Mouse (Mus musculus) forebrain, embryonic 16.5 days (tissue): ENCODE data around the gene Nkx1-2. TPM values are rescaled to one million over a fixed set of nuclear protein-coding genes. Genes with fewer than 3 reads are reported as not detected.

ENCODE experiments used
- ATAC-seq: fragments of 200-750 bp; cut with Nextera tagmentation; 2 replicates; pipeline ENCODE4 v1.8.0; 2017; ENCODE audit warnings: mild to moderate bottlenecking, moderate library complexity
- H3K27ac ChIP-seq: fragments of 300-500 bp; sonication (generic); 2 replicates; pipeline ENCODE4 v1.5.1; 2014; ENCODE audit warnings: low read length, control low read depth
- H3K27me3 ChIP-seq: fragments of 300-500 bp; sonication (generic); replicated peaks from 2 replicates; pipeline ENCODE4 v1.6.1; 2014; ENCODE audit warnings: low read length; ENCODE audit not compliant: control insufficient read depth, insufficient read depth
- H3K36me3 ChIP-seq: fragments of 300-500 bp; sonication (generic); 2 replicates; pipeline ENCODE4 v1.6.1; 2014; ENCODE audit not compliant: control insufficient read depth, insufficient read depth
- H3K4me1 ChIP-seq: fragments of 300-500 bp; sonication (generic); replicated peaks from 2 replicates; pipeline ENCODE4 v1.6.1; 2014; ENCODE audit warnings: low read length; ENCODE audit not compliant: control insufficient read depth, insufficient read depth
- H3K4me2 ChIP-seq: fragments of 300-500 bp; sonication (generic); 2 replicates; pipeline ENCODE4 v1.6.1; 2014; ENCODE audit warnings: mild to moderate bottlenecking, low read length, control low read depth
- H3K4me3 ChIP-seq: fragments of 300-500 bp; sonication (generic); replicated peaks from 2 replicates; pipeline ENCODE4 v1.5.1; 2014; ENCODE audit warnings: mild to moderate bottlenecking, low read length, control low read depth
- H3K9ac ChIP-seq: fragments of 300-500 bp; sonication (generic); replicated peaks from 2 replicates; pipeline ENCODE4 v1.6.1; 2014; ENCODE audit warnings: low read depth, low read length, control low read depth
- H3K9me3 ChIP-seq: fragments of 300-500 bp; sonication (generic); 2 replicates; pipeline ENCODE4 v1.6.1; 2016; ENCODE audit warnings: low read length; ENCODE audit not compliant: control insufficient read depth
- WGBS: fragments of 180-500 bp; shearing (Covaris S2); extraction: QIAGEN DNeasy Blood & Tissue Kit; methylation state at CpG from one replicate; pipeline ENCODE4 v1.1.7; 2014; 5-methylcytosine and 5-hydroxymethylcytosine counted together
- polyA plus RNA-seq: library from polyadenylated mRNA; unstranded; fragments of >200 nt; fragmentation: Nextera tagmentation; extraction: Ambion mirVana; gene quantifications from 2 replicates; pipeline ENCODE4 v1.2.1, GENCODE M21; 2015

The Nkx1-2 gene
- polyA plus RNA-seq, 1 experiment from 2014 or later = 0.11 TPM

DNA sequence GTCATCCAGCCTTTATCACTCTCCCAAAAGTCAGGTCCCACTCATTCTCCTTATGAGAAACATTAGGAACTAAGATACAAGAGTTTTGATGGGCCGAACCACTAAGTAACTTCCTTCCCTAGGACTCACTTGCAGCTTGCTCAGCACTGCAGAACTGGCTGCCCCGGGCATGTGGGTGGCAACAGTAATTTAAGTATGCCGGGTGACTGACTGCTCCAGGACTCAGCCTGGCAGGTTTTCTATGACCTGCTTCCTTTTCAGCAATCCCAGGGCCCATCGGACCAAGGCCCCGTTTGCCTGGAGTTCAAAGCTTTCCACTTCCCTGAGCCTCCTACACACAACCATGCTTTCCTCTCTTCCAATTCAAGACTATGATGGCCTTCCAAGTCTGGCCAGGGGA is 42.9 kb downstream of the Nkx1-2 start:
- Histone ChIP-seq H3K4me2 (no peak overlapping the region), H3K9ac (no peak overlapping the region), H3K36me3 (peaks cover 17% of the 10 kb centered on the region), H3K4me1 (no peaks in the 10 kb centered on the region), H3K27me3 (no peaks in the 10 kb centered on the region), H3K27ac (no peak overlapping the region), H3K4me3 (no peak overlapping the region), H3K9me3 (no peaks in the 10 kb centered on the region)
- 83% methylated on average over 5 of the region's 5 CpGs for WGBS
- no peak for ATAC-seq

DNA sequence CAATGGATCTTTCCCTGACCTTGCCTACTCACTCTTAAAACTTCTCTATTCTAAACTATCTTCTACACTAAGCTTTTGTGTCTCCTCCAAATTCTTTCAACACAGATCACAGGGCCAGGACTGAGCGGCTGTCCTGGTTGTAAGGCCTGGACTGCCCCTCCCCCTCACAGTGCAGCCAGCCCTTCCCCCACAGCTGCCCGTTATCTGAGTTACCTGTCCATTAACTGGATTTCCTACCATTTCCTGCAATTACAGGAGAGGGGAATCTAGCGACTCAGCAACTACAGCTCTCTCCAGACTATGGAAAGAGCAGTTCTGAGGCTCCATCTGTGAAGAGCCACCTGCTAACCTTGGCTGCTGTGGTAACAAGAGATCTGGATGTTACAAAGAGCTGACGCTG is 43.5 kb downstream of the Nkx1-2 start:
- no peak overlapping the region for H3K27ac ChIP-seq
- H3K36me3 ChIP-seq = peaks cover 14% of the 10 kb centered on the region
- ATAC-seq = no peak
- H3K9ac ChIP-seq = no peak overlapping the region
- WGBS = 35% methylated on average over 4 of the region's 4 CpGs
- no peaks in the 10 kb centered on the region for H3K27me3 ChIP-seq
- 0 out of 2 replicates have a peak, but pooled peaks cover 2% of the 10 kb centered on the region for H3K4me1 ChIP-seq
- H3K4me2 ChIP-seq = no peak overlapping the region
- H3K4me3 ChIP-seq = no peak overlapping the region
- no peaks in the 10 kb centered on the region for H3K9me3 ChIP-seq

DNA sequence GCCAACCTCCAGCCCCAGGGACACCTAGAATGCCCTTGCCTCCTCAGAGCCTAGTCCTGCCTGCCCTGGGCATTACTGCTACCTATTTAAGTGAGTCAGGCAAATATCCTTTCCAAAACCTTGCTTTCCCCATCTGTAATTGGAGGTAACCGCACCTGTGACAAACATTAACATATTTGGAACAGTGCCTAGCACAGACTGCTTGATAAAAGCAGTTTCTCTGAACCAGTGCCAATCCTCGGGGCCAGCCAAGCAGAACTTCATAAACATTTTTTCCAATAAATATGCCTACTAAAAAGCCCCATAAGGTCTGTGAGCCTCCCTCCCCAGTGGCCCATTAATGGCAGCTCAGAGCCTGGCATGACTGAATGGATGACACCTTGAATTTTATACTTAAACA is 45.3 kb downstream of the Nkx1-2 start:
- ATAC-seq = no peak
- 0 out of 2 replicates have a peak, but pooled peaks cover 2% of the 10 kb centered on the region for H3K4me1 ChIP-seq
- H3K9ac ChIP-seq = no peak overlapping the region
- no peak overlapping the region for H3K4me2 ChIP-seq
- WGBS = 32% methylated on average over 2 of the region's 2 CpGs
- no peaks in the 10 kb centered on the region for H3K9me3 ChIP-seq
- H3K27me3 ChIP-seq = no peaks in the 10 kb centered on the region
- H3K27ac ChIP-seq = no peak overlapping the region
- H3K36me3 ChIP-seq = peaks cover 4% of the 10 kb centered on the region; the same call in 1 of the 2 replicates
- no peak overlapping the region for H3K4me3 ChIP-seq

DNA sequence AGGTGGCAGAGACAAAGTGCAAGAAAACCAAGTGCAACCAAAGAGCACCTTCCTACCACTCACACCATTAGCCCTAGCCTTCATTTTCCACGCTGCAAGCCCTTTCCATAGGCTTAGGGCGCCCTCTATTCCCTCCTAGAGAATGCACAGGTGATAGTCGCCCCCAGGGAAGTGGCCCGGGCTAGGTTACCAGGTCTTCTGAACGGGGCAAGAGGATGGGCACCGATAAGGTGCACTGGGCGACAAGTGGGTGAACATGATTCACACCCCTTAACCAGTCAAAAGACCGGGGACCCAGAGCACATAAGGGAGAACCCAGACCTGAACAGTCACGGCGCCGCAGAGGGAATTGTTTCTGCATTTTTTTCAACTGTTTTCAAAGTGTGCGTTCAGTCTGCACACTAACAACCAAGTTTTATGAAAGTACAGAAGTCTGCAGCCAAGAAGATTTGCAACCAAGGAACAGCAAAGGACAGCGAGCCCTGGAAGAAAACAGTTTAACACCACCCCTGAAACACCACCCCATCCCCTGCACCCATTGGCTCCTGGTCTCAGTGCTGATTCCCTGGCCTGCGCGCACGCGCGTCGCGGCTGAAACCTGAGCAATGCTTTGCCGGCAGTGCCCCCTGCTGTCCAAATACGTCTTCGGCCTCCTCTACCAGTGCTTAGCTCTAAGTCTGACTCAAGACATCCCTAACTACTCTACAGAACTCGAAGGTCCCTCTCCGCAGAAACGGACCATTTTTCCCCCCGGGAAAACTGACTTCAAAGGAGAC is 47.9 kb downstream of the Nkx1-2 start:
- Histone ChIP-seq H3K36me3 (no peaks in the 10 kb centered on the region), H3K9ac (peak overlapping the region; percentile 56), H3K27me3 (no peaks in the 10 kb centered on the region), H3K4me3 (peak overlapping the region; percentile 56), H3K27ac (peak overlapping the region; percentile 20; the same call in 1 of the 2 replicates), H3K4me1 (0 out of 2 replicates have a peak, but pooled peaks cover 2% of the 10 kb centered on the region), H3K4me2 (peak overlapping the region; percentile 95), H3K9me3 (no peaks in the 10 kb centered on the region)
- WGBS = 2% methylated on average over 27 of the region's 27 CpGs
- ATAC-seq = peak; percentile 97

DNA sequence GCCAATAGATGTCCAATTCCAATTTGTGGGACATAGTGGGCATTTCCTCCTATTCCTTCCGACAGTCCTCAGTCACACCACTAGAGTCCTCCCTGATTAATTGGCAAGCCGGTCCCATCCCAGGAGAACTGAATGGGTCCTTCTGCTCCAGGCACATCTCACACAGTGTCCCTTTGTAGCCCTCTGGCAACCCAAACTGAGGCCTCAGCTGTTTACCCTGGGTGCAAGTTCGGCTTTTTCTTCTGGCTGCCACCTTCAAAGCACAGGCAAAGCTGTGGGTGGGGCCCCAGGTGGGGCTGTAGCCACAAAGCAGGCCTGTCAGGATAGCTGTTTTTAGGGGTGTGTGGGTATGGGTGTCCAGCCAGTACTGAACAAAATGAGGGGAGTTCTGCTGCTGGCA is 52.3 kb downstream of the Nkx1-2 start:
- Histone ChIP-seq H3K9ac (no peak overlapping the region), H3K4me3 (no peak overlapping the region), H3K4me1 (peaks cover 6% of the 10 kb centered on the region), H3K27ac (no peak overlapping the region), H3K4me2 (no peak overlapping the region), H3K27me3 (no peaks in the 10 kb centered on the region), H3K36me3 (no peaks in the 10 kb centered on the region), H3K9me3 (no peaks in the 10 kb centered on the region)
- WGBS = 73% methylated on average over 3 of the region's 3 CpGs
- no peak for ATAC-seq

Other genes starting within 250 kb of the Nkx1-2 start
- 111 and 133 TPM in 2 replicates for gene Oat, start 23.2 kb downstream of the Nkx1-2 start, polyA plus RNA-seq
- 26.4 and 31.2 TPM in 2 replicates for gene Lhpp, start 11.0 kb upstream of the Nkx1-2 start, polyA plus RNA-seq
- 27.3 and 29.2 TPM in 2 replicates for gene Fam53b, start 214.2 kb upstream of the Nkx1-2 start, polyA plus RNA-seq